Mouse (Mus musculus) limb, embryonic 12.5 days (tissue): ENCODE data around the gene Olfr726. TPM values are rescaled to one million over a fixed set of nuclear protein-coding genes. Genes with fewer than 3 reads are reported as not detected.

Experiments used
- ATAC-seq: fragments of 200-750 bp; cut with Nextera tagmentation; 2 replicates; pipeline ENCODE4 v1.8.0; 2017; ENCODE audit warnings: low read depth, moderate TSS enrichment; ENCODE audit not compliant: insufficient number of reproducible peaks, insufficient read depth, low FRiP score, low TSS enrichment
- H3K27ac ChIP-seq: fragments of 300-500 bp; sonication (generic); 2 replicates; pipeline ENCODE4 v1.5.1; 2016; ENCODE audit warnings: mild to moderate bottlenecking, moderate library complexity
- H3K27me3 ChIP-seq: fragments of 300-500 bp; sonication (generic); 2 replicates; pipeline ENCODE4 v1.6.1; 2016; ENCODE audit warnings: mild to moderate bottlenecking, moderate library complexity
- H3K36me3 ChIP-seq: fragments of 300-500 bp; sonication (generic); 2 replicates; pipeline ENCODE4 v1.6.1; 2016; ENCODE audit warnings: mild to moderate bottlenecking, moderate library complexity
- H3K4me1 ChIP-seq: fragments of 300-500 bp; sonication (generic); replicated peaks from 2 replicates; pipeline ENCODE4 v1.6.1; 2016
- H3K4me2 ChIP-seq: fragments of 300-500 bp; sonication (generic); 2 replicates; pipeline ENCODE4 v1.6.1; 2016; ENCODE audit warnings: mild to moderate bottlenecking, moderate library complexity
- H3K4me3 ChIP-seq: fragments of 300-500 bp; sonication (generic); replicated peaks from 2 replicates; pipeline ENCODE4 v1.5.1; 2016; ENCODE audit warnings: mild to moderate bottlenecking
- H3K9ac ChIP-seq: fragments of 300-500 bp; sonication (generic); replicated peaks from 2 replicates; pipeline ENCODE4 v1.6.1; 2016; ENCODE audit warnings: mild to moderate bottlenecking, moderate library complexity
- H3K9me3 ChIP-seq: fragments of 300-500 bp; sonication (generic); 2 replicates; pipeline ENCODE4 v1.6.1; 2016; ENCODE audit warnings: mild to moderate bottlenecking, moderate library complexity
- WGBS: fragments of 180-500 bp; shearing (Covaris S2); methylation state at CpG from one replicate; pipeline ENCODE4 v1.1.7; 2016; 5-methylcytosine and 5-hydroxymethylcytosine counted together
- polyA plus RNA-seq: library from polyadenylated mRNA; unstranded; fragments of >200 nt; fragmentation: Nextera tagmentation; extraction: Ambion mirVana; gene quantifications from 2 replicates; pipeline ENCODE4 v1.2.1, GENCODE M21; 2016

Gene Olfr726
- not detected in 2 replicates for polyA plus RNA-seq

GRCm38 (mm10) chr14:50090853-50091252, at the start of gene Olfr726:
Gene Olfr726, minus strand, starts transcription at chr14:50090953.
- H3K9me3 ChIP-seq, result no peaks in the 10 kb centered on the region
- H3K4me2 ChIP-seq, result no peak within 1 kb of the TSS
- H3K36me3 ChIP-seq, result no peaks in the 10 kb centered on the region
- ATAC-seq, result no peak
- WGBS, result 77% methylated on average over 1 of the region's 1 CpGs
- no peak within 1 kb of the TSS for H3K9ac ChIP-seq
- no peak within 1 kb of the TSS for H3K27ac ChIP-seq
- H3K27me3 ChIP-seq, result no peaks in the 10 kb centered on the region
- H3K4me3 ChIP-seq, result no peak within 1 kb of the TSS
- H3K4me1 ChIP-seq, result no peaks in the 10 kb centered on the region

- H3K4me3 ChIP-seq, result no peak within 1 kb of the TSS
- no peak for ATAC-seq
- no peaks in the 10 kb centered on the region for H3K27me3 ChIP-seq
- WGBS, result 88% methylated on average over 1 of the region's 1 CpGs
- H3K9me3 ChIP-seq, result no peaks in the 10 kb centered on the region
- no peaks in the 10 kb centered on the region for H3K36me3 ChIP-seq
- no peak within 1 kb of the TSS for H3K9ac ChIP-seq
- no peak within 1 kb of the TSS for H3K27ac ChIP-seq
- no peaks in the 10 kb centered on the region for H3K4me1 ChIP-seq
- no peak within 1 kb of the TSS for H3K4me2 ChIP-seq
Observed at GRCm38 (mm10) chr14:50122886-50123285, 32.1 kb upstream of the Olfr726 start, which contains the start of gene Olfr727. Gene Olfr727, plus strand, starts transcription at chr14:50123186.

- peak overlapping the region; percentile 66 for H3K4me3 ChIP-seq
- H3K27me3 ChIP-seq, result no peaks in the 10 kb centered on the region
- no peaks in the 10 kb centered on the region for H3K4me1 ChIP-seq
- 1% methylated on average over 4 of the region's 4 CpGs for WGBS
- no peak overlapping the region for H3K9ac ChIP-seq
- peak; percentile 35; the same call in 1 of the 2 replicates for ATAC-seq
- peaks cover 12% of the 10 kb centered on the region for H3K36me3 ChIP-seq
- no peaks in the 10 kb centered on the region for H3K9me3 ChIP-seq
- peak overlapping the region; percentile 97; the same call in 1 of the 2 replicates for H3K27ac ChIP-seq
- peak overlapping the region; percentile 70 for H3K4me2 ChIP-seq
Observed at GRCm38 (mm10) chr14:50062733-50063104, 28.0 kb downstream of the Olfr726 start.

- peaks cover 6% of the 10 kb centered on the region; the same call in 1 of the 2 replicates for H3K36me3 ChIP-seq
- WGBS, result 2% methylated on average over 52 of the region's 52 CpGs
- H3K27me3 ChIP-seq, result no peaks in the 10 kb centered on the region
- peak; percentile 96 for ATAC-seq
- peak overlapping the region; percentile 97 for H3K27ac ChIP-seq
- H3K9ac ChIP-seq, result peak overlapping the region; percentile 80
- H3K4me3 ChIP-seq, result peak overlapping the region; percentile 66
- H3K4me1 ChIP-seq, result no peaks in the 10 kb centered on the region
- H3K9me3 ChIP-seq, result no peaks in the 10 kb centered on the region
- H3K4me2 ChIP-seq, result peak overlapping the region; percentile 70
Observed at GRCm38 (mm10) chr14:50061955-50062732, 28.6 kb downstream of the Olfr726 start.

- H3K27me3 ChIP-seq, result no peaks in the 10 kb centered on the region
- peak overlapping the region; percentile 97 for H3K27ac ChIP-seq
- H3K9ac ChIP-seq, result peak overlapping the region; percentile 80
- 0 out of 2 replicates have a peak, but pooled peaks have one; percentile 41 for ATAC-seq
- no peaks in the 10 kb centered on the region for H3K4me1 ChIP-seq
- under 1% methylated on average over 13 of the region's 13 CpGs for WGBS
- no peaks in the 10 kb centered on the region for H3K9me3 ChIP-seq
- H3K4me3 ChIP-seq, result peak overlapping the region; percentile 66
- 0 out of 2 replicates have a peak, but pooled peaks cover 4% of the 10 kb centered on the region for H3K36me3 ChIP-seq
- H3K4me2 ChIP-seq, result peak overlapping the region; percentile 70
Observed at GRCm38 (mm10) chr14:50061590-50061954, 29.2 kb downstream of the Olfr726 start.

- H3K27ac ChIP-seq, result peak overlapping the region; percentile 97
- H3K27me3 ChIP-seq, result no peaks in the 10 kb centered on the region
- H3K4me2 ChIP-seq, result peak overlapping the region; percentile 70
- H3K36me3 ChIP-seq, result 0 out of 2 replicates have a peak, but pooled peaks cover 4% of the 10 kb centered on the region
- no peak for ATAC-seq
- WGBS, result 17% methylated on average over 11 of the region's 11 CpGs
- no peaks in the 10 kb centered on the region for H3K4me1 ChIP-seq
- H3K9ac ChIP-seq, result peak overlapping the region; percentile 80
- H3K4me3 ChIP-seq, result peak overlapping the region; percentile 66
- no peaks in the 10 kb centered on the region for H3K9me3 ChIP-seq
Observed at GRCm38 (mm10) chr14:50061179-50061578, 29.6 kb downstream of the Olfr726 start.

- H3K4me2 ChIP-seq, result no peak within 1 kb of the TSS
- H3K36me3 ChIP-seq, result no peaks in the 10 kb centered on the region
- no peaks in the 10 kb centered on the region for H3K4me1 ChIP-seq
- H3K9ac ChIP-seq, result no peak within 1 kb of the TSS
- no peak within 1 kb of the TSS for H3K27ac ChIP-seq
- H3K9me3 ChIP-seq, result peaks cover 4% of the 10 kb centered on the region; the same call in 1 of the 2 replicates
- no peak within 1 kb of the TSS for H3K4me3 ChIP-seq
- no peaks in the 10 kb centered on the region for H3K27me3 ChIP-seq
- no peak for ATAC-seq
Observed at GRCm38 (mm10) chr14:50040275-50040674, 50.5 kb downstream of the Olfr726 start, which contains the start of gene Olfr725. Gene Olfr725, minus strand, starts transcription at chr14:50040375.

Other genes with a start within 250 kb of the Olfr726 start
- not detected in 2 replicates for gene Olfr722, start 189.0 kb downstream of the Olfr726 start, polyA plus RNA-seq
- not detected in 2 replicates for gene Olfr723, start 159.2 kb downstream of the Olfr726 start, polyA plus RNA-seq
- gene Olfr724, start 127.7 kb downstream of the Olfr726 start, polyA plus RNA-seq, result not detected in 2 replicates
- gene Olfr725, start 50.6 kb downstream of the Olfr726 start, polyA plus RNA-seq, result not detected in 2 replicates
- not detected in 2 replicates for gene Olfr727, start 32.2 kb upstream of the Olfr726 start, polyA plus RNA-seq
- not detected in 2 replicates for gene Olfr728, start 51.7 kb upstream of the Olfr726 start, polyA plus RNA-seq
- gene Olfr729, start 62.0 kb upstream of the Olfr726 start, polyA plus RNA-seq, result not detected in 2 replicates
- not detected in 2 replicates for gene Olfr730, start 97.2 kb upstream of the Olfr726 start, polyA plus RNA-seq
- gene Olfr731, start 150.9 kb upstream of the Olfr726 start, polyA plus RNA-seq, result not detected in 2 replicates
- gene Olfr732, start 193.3 kb upstream of the Olfr726 start, polyA plus RNA-seq, result not detected in 2 replicates
- not detected in 2 replicates for gene Olfr733, start 210.6 kb upstream of the Olfr726 start, polyA plus RNA-seq
- not detected in 2 replicates for gene Olfr734, start 235.8 kb upstream of the Olfr726 start, polyA plus RNA-seq